Mouse (Mus musculus) ovary, postnatal 14 days (tissue): ENCODE results near the gene Rbm5.

Experiments
- DNase-seq: peaks from one replicate; pipeline ENCODE4 v3.0.0; 2022; ENCODE audit warnings: low spot score

The Rbm5 gene

GRCm38 (mm10) chr9:107700114-107700571 is 70.7 kb downstream of the Rbm5 start:
- no peak for DNase-seq

GRCm38 (mm10) chr9:107699376-107699980 is 71.3 kb downstream of the Rbm5 start:
- DNase-seq, result no peak

GRCm38 (mm10) chr9:107698611-107699190 is 72.1 kb downstream of the Rbm5 start:
- DNase-seq, result no peak

DNA sequence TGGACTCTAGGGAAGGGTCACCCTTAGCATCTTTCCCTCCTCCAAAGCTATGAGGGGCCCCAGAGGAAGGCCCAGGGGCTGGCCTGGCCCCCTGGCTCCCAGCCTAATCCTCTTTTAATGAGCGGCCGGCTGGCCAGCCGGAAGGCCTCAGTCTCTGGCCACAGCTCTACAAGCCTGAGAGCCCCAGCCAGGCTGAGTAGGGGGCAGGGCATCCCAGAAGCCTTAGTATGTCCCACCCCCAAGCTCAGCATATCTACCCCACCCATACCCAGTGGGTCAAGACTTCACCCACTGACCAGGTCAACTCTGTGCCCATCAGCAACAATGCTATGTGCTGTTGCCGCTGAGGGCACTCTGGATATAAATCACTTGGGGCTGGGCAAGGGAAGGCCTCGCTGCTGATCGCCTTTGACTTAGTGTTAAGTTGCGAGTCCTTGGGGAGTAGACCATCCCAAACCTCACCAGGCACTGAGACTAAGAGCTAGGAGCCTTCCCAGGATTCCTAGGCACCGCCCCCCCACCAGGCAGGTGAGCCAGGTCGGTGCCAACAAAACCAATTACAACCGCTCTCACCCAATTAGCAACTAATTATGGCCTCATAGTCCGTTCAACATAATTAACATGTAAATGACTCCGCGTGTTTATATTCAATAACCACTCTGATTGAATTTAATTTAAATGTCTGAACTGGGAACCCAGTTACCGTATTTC is 72.8 kb downstream of the Rbm5 start:
- no peak for DNase-seq

- no peak for DNase-seq
Observed at GRCm38 (mm10) chr9:107696845-107697610, 73.8 kb downstream of the Rbm5 start.

DNA sequence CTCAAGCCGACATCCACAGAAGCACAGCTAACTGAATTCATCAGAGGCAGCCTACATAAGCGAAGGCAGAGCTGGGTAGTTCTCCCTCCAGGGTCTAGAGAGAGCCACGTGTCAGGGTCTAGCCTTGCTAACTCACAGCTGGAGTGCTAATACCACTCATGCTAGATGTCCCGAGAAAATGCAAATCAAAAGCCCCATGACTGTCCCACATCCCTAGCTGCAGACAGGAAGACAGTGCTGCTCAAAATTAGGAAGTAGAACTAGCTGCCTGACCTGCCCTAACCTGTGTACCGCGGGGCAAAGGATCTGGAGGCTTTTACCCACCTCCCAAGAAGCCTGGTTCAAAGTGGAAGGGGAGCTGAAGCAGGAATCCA is 74.7 kb downstream of the Rbm5 start:
- no peak for DNase-seq

DNA sequence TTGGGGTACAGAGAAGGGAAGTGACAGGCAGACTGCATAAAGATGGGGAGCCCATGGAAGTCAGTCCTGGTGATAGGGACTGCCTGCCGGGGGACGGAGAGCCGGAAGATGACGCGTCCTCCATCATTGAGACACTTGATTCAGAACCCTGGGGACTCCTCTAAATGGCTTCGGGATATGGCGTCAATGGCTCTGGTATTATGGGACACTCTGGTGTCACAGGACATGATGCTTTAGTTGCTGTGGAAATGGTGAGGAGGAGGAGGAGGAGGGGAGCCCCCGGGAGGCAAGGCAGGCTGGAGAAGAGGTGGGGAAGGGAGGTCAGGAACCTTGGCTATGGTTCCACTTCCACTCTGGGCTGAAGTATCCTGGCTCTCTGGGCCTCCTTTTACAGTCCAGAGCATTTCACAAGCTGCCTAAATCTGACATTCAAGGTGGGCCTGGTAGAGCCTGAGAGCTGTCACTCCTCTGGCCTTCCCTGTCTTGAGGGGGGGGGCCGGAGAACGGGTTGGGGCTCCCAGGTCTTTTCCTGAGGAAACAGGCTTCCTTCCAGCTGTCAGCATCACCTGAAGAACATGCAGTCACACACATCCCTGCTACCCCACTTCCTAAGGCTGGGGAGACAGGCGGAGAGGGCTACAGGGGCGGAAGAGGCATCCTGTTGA is 75.2 kb downstream of the Rbm5 start:
- no peak for DNase-seq

- no peak for DNase-seq
Observed at GRCm38 (mm10) chr9:107694627-107695026, 76.2 kb downstream of the Rbm5 start.

DNA sequence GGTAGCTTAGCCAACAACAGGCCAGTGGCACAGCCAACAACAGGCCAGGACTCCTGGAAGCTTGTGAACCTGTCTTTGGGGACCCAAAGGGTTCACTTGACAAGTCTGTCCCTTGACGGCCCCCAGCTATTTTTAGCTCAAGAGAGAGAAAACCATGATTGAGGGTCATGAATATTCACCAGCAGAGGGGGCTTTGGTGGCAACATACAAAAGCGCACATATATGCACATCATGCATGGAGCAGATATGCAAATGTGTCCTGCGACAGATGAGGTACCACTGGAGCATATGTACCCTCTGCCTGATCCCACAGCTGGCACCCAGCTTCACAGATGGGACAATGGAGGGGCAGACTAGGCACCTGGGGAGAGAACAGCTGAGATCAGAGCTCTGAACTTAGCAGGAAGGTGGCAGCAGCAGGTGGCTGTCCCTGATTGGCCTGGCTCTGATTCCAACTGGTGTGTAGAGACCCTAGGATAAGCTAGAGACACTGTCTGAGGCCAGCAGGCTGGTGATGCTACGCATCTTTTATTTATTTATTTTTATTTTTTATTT is 77.3 kb downstream of the Rbm5 start:
- DNase-seq, result no peak

- no peak for DNase-seq
Observed at GRCm38 (mm10) chr9:107692785-107693184, 78.0 kb downstream of the Rbm5 start.

DNA sequence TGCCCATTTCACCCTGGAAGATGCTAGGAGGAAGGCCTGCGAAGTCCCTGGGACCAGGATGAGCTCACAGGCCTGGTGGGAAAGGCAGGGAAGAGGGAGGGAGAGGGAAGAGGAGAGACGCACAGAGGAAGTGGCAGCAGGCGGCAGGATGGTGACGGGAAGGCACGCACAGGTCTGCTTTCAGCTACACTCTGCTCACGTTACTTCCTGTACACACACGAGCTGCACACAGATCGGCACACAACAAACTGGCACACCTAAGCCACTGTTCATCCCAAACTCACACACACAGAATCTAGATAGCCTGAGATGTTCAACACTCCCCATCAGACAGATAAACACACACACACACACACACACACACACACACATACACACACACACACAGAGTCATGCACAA is 80.4 kb downstream of the Rbm5 start:
- DNase-seq, result no peak
